Mouse (Mus musculus): ENCODE data around the gene Dlx3.

Gene Dlx3

GRCm38 (mm10) chr11:95119990-95120632, at the start of gene Dlx3:
Gene Dlx3, plus strand, starts transcription at chr11:95120119.
- DNase-seq (ENCODE audit: low read depth, low spot score): no peak

- peak; percentile 34 for DNase-seq (ENCODE audit: low read depth, low spot score)
These were observed 49.5 kb upstream of the Dlx3 start for GRCm38 (mm10) chr11:95070140-95071107.

GRCm38 (mm10) chr11:95071266-95071665, 48.7 kb upstream of the Dlx3 start:
- DNase-seq (ENCODE audit: low read depth, low spot score): no peak

GRCm38 (mm10) chr11:95072136-95072535, 47.8 kb upstream of the Dlx3 start:
- DNase-seq (ENCODE audit: low read depth, low spot score): no peak

- DNase-seq (ENCODE audit: low read depth, low spot score): no peak
These were observed 47.1 kb upstream of the Dlx3 start for GRCm38 (mm10) chr11:95072804-95073203.

GRCm38 (mm10) chr11:95073835-95074234, 46.1 kb upstream of the Dlx3 start:
- no peak for DNase-seq (ENCODE audit: low read depth, low spot score)

- no peak for DNase-seq (ENCODE audit: low read depth, low spot score)
These were observed 45.2 kb upstream of the Dlx3 start for GRCm38 (mm10) chr11:95074694-95075093.

GRCm38 (mm10) chr11:95075197-95076040, 44.5 kb upstream of the Dlx3 start:
- DNase-seq (ENCODE audit: low read depth, low spot score): peak; percentile 40

GRCm38 (mm10) chr11:95076041-95076535, 43.8 kb upstream of the Dlx3 start:
- DNase-seq (ENCODE audit: low read depth, low spot score): peak; percentile 41

GRCm38 (mm10) chr11:95076536-95077111, 43.3 kb upstream of the Dlx3 start, which contains the start of gene Itga3:
Gene Itga3, minus strand, starts transcription at chr11:95076801.
- DNase-seq (ENCODE audit: low read depth, low spot score): peak; percentile 31

GRCm38 (mm10) chr11:95077956-95078355, 42.0 kb upstream of the Dlx3 start:
- peak; percentile 28 for DNase-seq (ENCODE audit: low read depth, low spot score)

- DNase-seq (ENCODE audit: low read depth, low spot score): peak; percentile 38
These were observed 40.6 kb upstream of the Dlx3 start for GRCm38 (mm10) chr11:95079256-95079875.

GRCm38 (mm10) chr11:95080783-95081182, 39.1 kb upstream of the Dlx3 start:
- peak; percentile 35 for DNase-seq (ENCODE audit: low read depth, low spot score)

- no peak for DNase-seq (ENCODE audit: low read depth, low spot score)
These were observed 37.0 kb upstream of the Dlx3 start for GRCm38 (mm10) chr11:95082896-95083295.

GRCm38 (mm10) chr11:95084175-95084574, 35.7 kb upstream of the Dlx3 start:
- DNase-seq (ENCODE audit: low read depth, low spot score): no peak

- DNase-seq (ENCODE audit: low read depth, low spot score): no peak
These were observed 35.0 kb upstream of the Dlx3 start for GRCm38 (mm10) chr11:95084811-95085382.

- peak; percentile 70 for DNase-seq (ENCODE audit: low read depth, low spot score)
These were observed 34.2 kb upstream of the Dlx3 start for GRCm38 (mm10) chr11:95085710-95086109.

- DNase-seq (ENCODE audit: low read depth, low spot score): peak; percentile 64
These were observed 33.7 kb upstream of the Dlx3 start for GRCm38 (mm10) chr11:95086229-95086628.

GRCm38 (mm10) chr11:95087301-95088228, 32.4 kb upstream of the Dlx3 start:
- no peak for DNase-seq (ENCODE audit: low read depth, low spot score)

Measured in 3T3-L1 (cell line).